Mouse (Mus musculus): ENCODE results near the gene Cwc27. TPM values are rescaled to one million over a fixed set of nuclear protein-coding genes. Genes with fewer than 3 reads are reported as not detected.
A peak's percentile ranks its signal among the peaks of the same experiment; 100 is the strongest.

The Cwc27 gene
- total RNA-seq, 4 experiments from 2014 or later = 11.6 to 15.3 (median 14.0) TPM

DNA sequence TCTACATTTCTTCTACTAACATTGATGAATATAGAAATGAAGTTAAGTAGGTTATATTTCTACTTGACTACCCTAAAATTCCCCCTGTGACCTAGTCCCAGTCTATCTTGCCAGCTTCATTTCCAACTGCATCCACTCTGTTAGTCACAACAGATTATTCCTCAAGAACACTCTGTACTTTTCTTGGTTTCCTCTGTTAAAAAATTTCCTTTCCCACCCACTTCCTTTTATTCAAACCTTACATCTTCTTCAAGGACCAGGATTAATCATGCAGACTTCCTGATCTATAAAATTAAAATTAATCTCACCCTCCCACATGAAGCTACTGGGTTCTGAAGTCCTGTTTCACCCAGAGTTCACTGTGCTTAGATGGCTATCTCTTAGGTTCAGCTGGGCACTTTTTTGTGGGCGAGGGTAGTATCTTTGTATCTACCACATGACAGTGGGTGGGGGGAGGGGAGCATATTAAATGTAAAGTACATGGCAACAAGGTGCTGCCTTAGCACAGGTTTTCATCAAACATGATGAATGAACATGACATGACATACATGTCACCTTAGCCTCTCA, 37.8 kb downstream of the Cwc27 start:
- peak; percentile 53 for DNase-seq (ENCODE audit: low spot score)

- DNase-seq (ENCODE audit: low spot score) = no peak
These were observed 53.7 kb downstream of the Cwc27 start for GRCm38 (mm10) chr13:104763193-104763592.

GRCm38 (mm10) chr13:104762401-104762800, 54.5 kb downstream of the Cwc27 start:
- DNase-seq (ENCODE audit: low spot score) = no peak

DNA sequence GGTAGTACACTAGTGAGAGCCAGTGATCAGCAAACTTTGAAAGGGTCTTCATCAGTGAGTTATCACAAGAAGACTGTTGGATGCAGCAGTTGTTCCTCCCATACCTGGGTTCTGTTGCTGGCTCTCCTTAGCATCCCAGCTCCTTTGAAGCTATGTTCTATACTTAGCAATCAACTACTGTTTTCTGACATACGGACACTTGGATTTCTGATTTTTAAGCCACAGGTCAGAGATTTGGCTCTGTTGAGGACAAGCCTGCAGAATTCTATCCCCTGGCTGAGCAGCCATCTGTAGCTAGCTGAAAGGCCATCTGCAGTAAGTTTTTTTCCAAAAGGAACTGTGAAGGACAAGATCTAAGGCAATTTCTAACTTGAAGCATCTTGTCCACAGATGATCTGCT, 57.6 kb downstream of the Cwc27 start:
- DNase-seq (ENCODE audit: low spot score) = no peak

- DNase-seq (ENCODE audit: low spot score) = no peak
These were observed 69.9 kb downstream of the Cwc27 start for GRCm38 (mm10) chr13:104747032-104747431.

- no peak for DNase-seq (ENCODE audit: low spot score)
These were observed 74.1 kb downstream of the Cwc27 start for GRCm38 (mm10) chr13:104742866-104743265.

- no peak for DNase-seq (ENCODE audit: low spot score)
These were observed 87.5 kb downstream of the Cwc27 start for GRCm38 (mm10) chr13:104729261-104730046.

GRCm38 (mm10) chr13:104727681-104728080, 89.3 kb downstream of the Cwc27 start:
- DNase-seq (ENCODE audit: low spot score) = no peak

GRCm38 (mm10) chr13:104720133-104720532, 96.8 kb downstream of the Cwc27 start:
- no peak for DNase-seq (ENCODE audit: low spot score)

- DNase-seq (ENCODE audit: low spot score) = peak; percentile 36
These were observed 122.2 kb downstream of the Cwc27 start for GRCm38 (mm10) chr13:104694612-104695355.

- peak; percentile 36 for DNase-seq (ENCODE audit: low spot score)
These were observed 124.2 kb downstream of the Cwc27 start for GRCm38 (mm10) chr13:104692710-104693109.

GRCm38 (mm10) chr13:104685537-104685936, 131.4 kb downstream of the Cwc27 start:
- no peak for DNase-seq (ENCODE audit: low spot score)

- no peak for DNase-seq (ENCODE audit: low spot score)
These were observed 132.5 kb downstream of the Cwc27 start for GRCm38 (mm10) chr13:104684361-104685011.

GRCm38 (mm10) chr13:104681212-104681611, 135.7 kb downstream of the Cwc27 start:
- peak; percentile 37 for DNase-seq (ENCODE audit: low spot score)

DNA sequence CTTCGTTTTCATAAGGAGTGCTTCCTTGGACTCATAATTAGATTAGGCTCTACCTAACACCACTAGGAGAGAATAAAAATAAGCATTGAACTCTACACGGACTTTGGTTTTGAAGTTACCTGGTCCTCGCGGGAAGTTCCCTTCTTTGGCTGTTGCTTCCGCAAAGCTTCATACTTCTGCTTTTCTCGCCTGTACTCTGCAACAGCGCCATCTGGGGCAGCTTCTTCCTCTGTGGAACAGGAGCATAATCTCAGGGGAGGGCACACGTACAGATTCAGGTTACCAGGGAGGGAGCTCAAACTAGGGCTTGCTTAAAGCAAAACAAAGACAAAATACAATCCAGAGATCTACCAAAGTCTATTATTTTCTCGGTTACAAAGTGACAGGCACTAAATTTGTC, 155.8 kb downstream of the Cwc27 start:
- DNase-seq (ENCODE audit: low spot score) = no peak

DNA sequence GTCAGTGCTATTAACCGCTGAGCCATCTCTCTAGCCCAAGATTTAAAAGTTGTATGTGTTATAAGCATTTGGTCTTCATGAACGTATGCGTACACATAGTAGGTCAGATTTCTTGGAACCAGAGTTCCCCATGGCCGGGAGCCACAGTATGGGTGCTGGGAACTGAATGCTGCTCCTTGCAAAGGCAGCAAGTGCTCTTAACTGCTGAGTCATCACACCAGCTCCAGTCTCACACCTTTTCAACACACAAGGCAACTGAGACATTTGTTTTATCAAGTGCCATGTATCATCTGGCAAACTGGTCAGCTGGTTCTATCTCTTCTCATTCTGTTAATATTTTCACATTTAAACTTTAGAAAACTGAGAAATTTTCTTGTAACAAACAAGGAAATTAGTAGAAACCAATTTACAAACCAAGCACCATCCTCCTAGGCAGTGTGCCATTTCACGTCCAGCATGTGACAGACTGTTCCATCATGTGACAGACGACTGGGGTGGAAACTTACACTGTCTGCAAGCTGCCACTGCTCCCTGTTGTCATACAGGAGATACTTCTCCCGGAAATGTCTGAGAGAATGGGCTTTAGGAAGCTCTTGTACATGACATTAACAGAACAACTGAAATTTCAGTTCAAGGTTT, 156.8 kb downstream of the Cwc27 start:
- no peak for DNase-seq (ENCODE audit: low spot score)

DNA sequence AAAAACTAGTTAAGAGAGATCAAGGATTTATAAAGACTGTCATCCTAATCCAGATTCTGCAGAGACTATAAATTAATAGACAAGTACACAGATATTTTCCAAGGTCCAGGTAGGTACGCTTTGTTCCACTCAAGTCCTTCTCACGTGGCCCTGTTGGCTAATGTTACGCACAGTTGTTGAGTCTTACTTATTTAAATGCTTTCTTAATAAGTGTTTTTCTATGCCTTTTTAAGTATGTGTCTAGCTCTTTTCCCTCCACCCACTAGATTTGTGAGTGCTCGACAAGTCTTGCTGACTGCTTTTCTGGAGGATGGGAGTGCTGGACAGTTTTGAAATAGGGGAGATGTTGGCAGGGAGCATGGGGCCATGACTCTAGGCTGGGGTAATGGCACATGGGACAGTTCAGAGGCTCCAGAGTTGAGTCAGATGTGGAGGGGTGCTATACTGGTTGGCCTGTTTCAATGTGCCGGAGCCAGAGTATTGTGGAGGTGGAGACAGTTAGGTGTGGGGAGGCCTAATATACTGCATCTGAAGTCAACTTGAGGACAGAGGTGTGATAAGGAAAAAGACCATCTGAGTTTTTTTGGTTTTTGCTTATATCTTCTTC, 160.2 kb downstream of the Cwc27 start:
- DNase-seq (ENCODE audit: low spot score) = no peak

DNA sequence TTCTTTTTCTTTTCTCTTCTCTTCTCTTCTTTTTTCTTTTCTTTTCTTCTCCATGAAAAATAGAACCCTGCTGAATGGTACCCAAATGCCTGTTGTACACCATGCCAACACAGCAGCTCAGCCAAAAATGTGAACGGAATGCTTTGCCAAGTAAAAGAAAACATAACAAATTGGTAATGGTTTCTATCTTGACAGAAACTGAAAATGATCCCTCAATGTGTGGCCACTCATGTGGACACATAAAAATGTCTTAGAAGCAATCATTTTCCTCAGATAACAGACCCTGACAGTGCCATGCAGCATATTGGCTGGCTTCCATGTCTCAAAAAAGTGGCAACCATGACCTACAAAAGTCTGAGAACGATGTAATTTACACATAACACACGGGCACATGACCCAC, 161.8 kb downstream of the Cwc27 start:
- no peak for DNase-seq (ENCODE audit: low spot score)

- peak; percentile 42 for DNase-seq (ENCODE audit: low spot score)
These were observed 165.2 kb downstream of the Cwc27 start for GRCm38 (mm10) chr13:104651763-104652162.

DNA sequence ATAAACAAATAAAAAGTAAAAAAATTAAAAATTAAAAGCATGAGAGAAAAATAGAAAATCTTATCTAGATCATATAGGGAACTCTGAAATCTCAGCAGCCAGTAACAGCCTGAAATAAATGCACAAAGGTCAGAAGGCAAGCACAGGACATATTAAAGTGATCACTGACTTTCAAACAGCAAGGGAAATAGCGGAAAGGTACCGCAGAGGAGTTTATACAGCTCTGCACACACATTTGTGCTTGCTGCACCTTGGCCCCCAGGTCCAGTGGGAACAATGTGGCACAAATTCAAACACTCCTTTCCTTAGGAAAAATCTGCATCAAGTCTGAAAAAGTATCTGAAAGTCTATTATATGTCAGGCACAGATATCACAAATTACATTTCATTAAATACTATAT, 166.3 kb downstream of the Cwc27 start:
- DNase-seq (ENCODE audit: low spot score) = no peak

DNA sequence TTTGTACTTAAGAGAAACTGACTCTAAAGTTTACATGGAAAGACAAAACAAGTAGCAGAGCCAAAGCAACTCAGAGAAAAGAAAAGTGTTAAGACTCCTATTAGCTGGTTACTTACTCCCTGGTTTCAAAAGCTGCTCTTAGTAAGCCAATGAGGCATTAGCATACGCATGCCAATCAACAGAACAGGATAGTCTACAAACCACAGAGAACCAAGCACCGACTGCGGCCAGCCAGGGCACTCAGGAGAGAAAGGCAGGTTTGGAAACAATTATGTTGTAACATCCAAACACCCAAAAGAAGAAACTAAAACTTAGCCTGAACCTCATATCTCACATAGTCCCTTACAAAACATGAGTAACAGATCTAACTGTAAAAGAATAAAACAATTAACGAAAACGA, 166.8 kb downstream of the Cwc27 start:
- no peak for DNase-seq (ENCODE audit: low spot score)
